ENCODE assay signal across 17 mouse cellular contexts in the genomic region with DNA sequence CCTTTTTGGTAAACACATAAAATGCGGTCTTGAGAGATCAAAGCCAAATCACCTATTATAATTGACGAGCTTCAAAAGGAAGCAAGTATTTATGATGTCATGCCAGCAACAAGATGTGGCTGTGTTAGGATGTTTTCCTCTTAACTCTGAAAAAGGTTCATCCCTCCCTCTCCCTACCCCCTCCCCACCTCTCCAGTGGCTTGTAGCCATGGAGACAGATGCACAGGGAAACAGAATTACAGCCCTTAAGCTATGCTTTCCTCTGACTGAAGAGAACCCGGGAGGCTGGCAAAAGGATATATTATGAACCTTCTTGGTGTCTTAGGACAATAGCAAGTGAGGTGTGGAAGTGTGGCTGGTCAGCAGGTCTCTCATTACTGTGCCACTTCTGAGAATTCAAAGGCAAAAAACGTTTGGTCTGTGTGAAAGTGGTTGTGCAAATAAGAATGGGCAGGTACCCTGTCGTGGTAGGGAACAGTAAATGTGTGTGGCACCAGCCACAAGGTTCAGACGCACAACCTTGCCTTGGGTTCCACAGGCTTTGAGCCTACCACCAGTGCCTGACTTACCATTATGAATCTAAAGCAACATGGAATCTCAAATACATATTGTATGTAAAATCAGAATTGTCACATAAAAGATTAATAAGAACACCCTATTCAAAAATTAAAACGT.
A peak's percentile ranks its signal among the peaks of the same experiment; 100 is the strongest.
DNase-seq lines count a peak whose midpoint lies in the region; ATAC-seq lines count a peak whose summit lies in the region.
"Had no signal": no experiment of that assay in that cellular context is flagged by ENCODE, and none has a peak within 500 bp of the region (broad histone marks: within the 10 kb centered on the region; RNA-seq: fewer than 3 reads in every experiment).

No protein-coding gene starts in this region.

- peak; percentile 26 for DNase-seq in retina, postnatal 1 day
- no peak for DNase-seq in retina, embryonic 14.5 days (ENCODE audit: low spot score)
- DNase-seq in gastrocnemius, postnatal 10 days: no peak
- DNase-seq in heart, postnatal 4 days: no peak
- no peak for DNase-seq in thymus, postnatal 36 days
- DNase-seq: adrenal gland, postnatal 25 days; cerebellum, adult 11 months; cerebellum, postnatal 36 days; heart, postnatal 36 days; right cerebral cortex, postnatal 4 days had no signal

- 39% methylated on average over 7 of the region's 7 CpGs for WGBS in forebrain, embryonic 16.5 days
- WGBS in midbrain, embryonic 12.5 days: 59% methylated on average over 7 of the region's 7 CpGs
- WGBS in intestine, embryonic 15.5 days: 46% methylated on average over 7 of the region's 7 CpGs

- peaks cover 5% of the 10 kb centered on the region; the same call in 1 of the 2 replicates for H3K4me1 ChIP-seq in forebrain, embryonic 16.5 days (replicated peaks; ENCODE audit: control insufficient read depth, insufficient read depth, low read length)
- peaks cover 5% of the 10 kb centered on the region; the same call in 1 of the 2 replicates for H3K4me1 ChIP-seq in midbrain, embryonic 12.5 days
- no peaks in the 10 kb centered on the region for H3K4me1 ChIP-seq in intestine, embryonic 15.5 days (replicated peaks)
- H3K4me1 ChIP-seq: kidney, embryonic 15.5 days; liver, embryonic 12.5 days had no signal

- no peaks in the 10 kb centered on the region for H3K36me3 ChIP-seq in forebrain, embryonic 16.5 days (ENCODE audit: control insufficient read depth, insufficient read depth)
- no peaks in the 10 kb centered on the region for H3K36me3 ChIP-seq in midbrain, embryonic 12.5 days
- no peaks in the 10 kb centered on the region for H3K36me3 ChIP-seq in intestine, embryonic 15.5 days
- H3K36me3 ChIP-seq: kidney, embryonic 15.5 days; liver, embryonic 12.5 days had no signal

- no peak overlapping the region for H3K4me2 ChIP-seq in forebrain, embryonic 16.5 days (ENCODE audit: low read length)
- no peak overlapping the region for H3K4me2 ChIP-seq in midbrain, embryonic 12.5 days (replicated peaks)
- H3K4me2 ChIP-seq in intestine, embryonic 15.5 days (replicated peaks): no peak overlapping the region
- H3K4me2 ChIP-seq: heart, embryonic 11.5 days; kidney, embryonic 15.5 days; liver, embryonic 12.5 days had no signal

- no peaks in the 10 kb centered on the region for H3K9me3 ChIP-seq in forebrain, embryonic 16.5 days (ENCODE audit: control insufficient read depth, low read length)
- no peaks in the 10 kb centered on the region for H3K9me3 ChIP-seq in midbrain, embryonic 12.5 days
- no peaks in the 10 kb centered on the region for H3K9me3 ChIP-seq in intestine, embryonic 15.5 days
- H3K9me3 ChIP-seq: kidney, embryonic 15.5 days; liver, embryonic 12.5 days had no signal

- peak; percentile 81 for ATAC-seq in forebrain, embryonic 16.5 days
- ATAC-seq in midbrain, embryonic 12.5 days (ENCODE audit: low FRiP score, low read depth): peak; percentile 73
- ATAC-seq in intestine, embryonic 15.5 days: no peak
- ATAC-seq: liver, embryonic 12.5 days; lung, postnatal 0 days had no signal

- no peak overlapping the region for H3K9ac ChIP-seq in forebrain, embryonic 16.5 days (replicated peaks; ENCODE audit: low read depth, low read length)
- no peak overlapping the region for H3K9ac ChIP-seq in midbrain, embryonic 12.5 days (replicated peaks)
- no peak overlapping the region for H3K9ac ChIP-seq in intestine, embryonic 15.5 days
- H3K9ac ChIP-seq: kidney, embryonic 15.5 days; liver, embryonic 12.5 days had no signal

- H3K4me3 ChIP-seq in forebrain, embryonic 16.5 days (replicated peaks; ENCODE audit: low read length): no peak overlapping the region
- no peak overlapping the region for H3K4me3 ChIP-seq in midbrain, embryonic 12.5 days
- no peak overlapping the region for H3K4me3 ChIP-seq in intestine, embryonic 15.5 days (replicated peaks)
- H3K4me3 ChIP-seq: kidney, embryonic 15.5 days; liver, embryonic 12.5 days had no signal

- H3K27me3 ChIP-seq in forebrain, embryonic 16.5 days (replicated peaks; ENCODE audit: control insufficient read depth, insufficient read depth, low read length): no peaks in the 10 kb centered on the region
- H3K27me3 ChIP-seq in midbrain, embryonic 12.5 days: no peaks in the 10 kb centered on the region
- no peaks in the 10 kb centered on the region for H3K27me3 ChIP-seq in intestine, embryonic 15.5 days (replicated peaks)
- H3K27me3 ChIP-seq: kidney, embryonic 15.5 days; liver, embryonic 12.5 days had no signal

- no peak overlapping the region for H3K27ac ChIP-seq in forebrain, embryonic 16.5 days (ENCODE audit: low read length)
- peak overlapping the region; percentile 49; the same call in 1 of the 2 replicates for H3K27ac ChIP-seq in midbrain, embryonic 12.5 days (replicated peaks)
- no peak overlapping the region for H3K27ac ChIP-seq in intestine, embryonic 15.5 days
- H3K27ac ChIP-seq: kidney, embryonic 15.5 days; liver, embryonic 12.5 days had no signal
